In the genomic region with DNA sequence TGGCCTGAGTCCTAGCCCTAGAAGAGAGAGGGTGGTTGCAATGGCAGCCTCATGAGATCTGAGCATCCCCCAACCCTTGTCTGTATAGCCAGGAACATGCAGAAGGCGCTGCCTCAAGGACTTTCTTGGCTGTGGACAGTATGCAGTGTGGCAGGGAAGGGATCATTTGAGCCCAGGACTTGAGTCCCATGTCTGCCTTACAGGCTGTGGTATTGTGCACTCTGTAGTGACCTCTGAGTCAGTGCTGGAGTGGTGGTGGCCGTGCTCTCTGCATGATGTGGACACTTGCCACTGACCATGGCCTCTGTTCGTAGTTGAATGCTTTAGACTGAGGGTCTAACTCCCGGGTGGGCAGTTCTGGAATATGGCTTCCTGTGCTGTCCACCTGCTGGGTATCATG, we compare ENCODE assay signal across 27 mouse cellular contexts.
"Had no signal": no experiment of that assay in that cellular context is flagged by ENCODE, and none has a peak within 500 bp of the region (broad histone marks: within the 10 kb centered on the region; RNA-seq: fewer than 3 reads in every experiment).

No protein-coding gene starts in this region.

- H3K4me2 ChIP-seq: embryonic facial prominence, embryonic 12.5 days; embryonic facial prominence, embryonic 13.5 days; embryonic facial prominence, embryonic 15.5 days; forebrain, embryonic 12.5 days; forebrain, embryonic 13.5 days; forebrain, embryonic 15.5 days had no signal

- H3K9me3 ChIP-seq: embryonic facial prominence, embryonic 10.5 days; embryonic facial prominence, embryonic 12.5 days; embryonic facial prominence, embryonic 13.5 days; embryonic facial prominence, embryonic 15.5 days; forebrain, embryonic 10.5 days; forebrain, embryonic 12.5 days; forebrain, embryonic 13.5 days; forebrain, embryonic 15.5 days had no signal

- H3K4me3 ChIP-seq: embryonic facial prominence, embryonic 10.5 days; embryonic facial prominence, embryonic 12.5 days; embryonic facial prominence, embryonic 13.5 days; embryonic facial prominence, embryonic 15.5 days; erythroblast, embryonic 14.5 days; forebrain, embryonic 10.5 days; forebrain, embryonic 12.5 days; forebrain, embryonic 13.5 days; forebrain, embryonic 15.5 days; gastrocnemius, adult 2 months; heart, adult 2 months had no signal

- H3K4me1 ChIP-seq: embryonic facial prominence, embryonic 10.5 days; embryonic facial prominence, embryonic 12.5 days; forebrain, embryonic 10.5 days had no signal

- DNase-seq: cerebellum, adult 2 months; cerebellum, adult 8-10 months; cerebellum, adult 9-10 months; cerebellum, adult 9-11 months; cerebellum, postnatal 10 days; cerebellum, postnatal 14 days; cerebellum, postnatal 36 days; embryo, embryonic 11 days; forebrain, postnatal 0 days; gastrocnemius, adult 2 months; gastrocnemius, postnatal 10 days; gastrocnemius, postnatal 14 days; gastrocnemius, postnatal 25 days; gastrocnemius, postnatal 36 days; heart, adult 18-20 months; heart, adult 2 months had no signal

- H3K27ac ChIP-seq: embryonic facial prominence, embryonic 10.5 days; embryonic facial prominence, embryonic 12.5 days; embryonic facial prominence, embryonic 13.5 days; embryonic facial prominence, embryonic 15.5 days; forebrain, embryonic 10.5 days; forebrain, embryonic 12.5 days; forebrain, embryonic 13.5 days; forebrain, embryonic 15.5 days; gastrocnemius, adult 2 months; heart, adult 2 months had no signal

- ATAC-seq: forebrain, embryonic 13.5 days; forebrain, embryonic 14.5 days; forebrain, embryonic 15.5 days; forebrain, embryonic 16.5 days; forebrain, postnatal 0 days had no signal

- H3K9ac ChIP-seq: embryonic facial prominence, embryonic 12.5 days; embryonic facial prominence, embryonic 13.5 days; embryonic facial prominence, embryonic 15.5 days; forebrain, embryonic 12.5 days; forebrain, embryonic 13.5 days; forebrain, embryonic 15.5 days; forebrain, postnatal 0 days had no signal

- H3K27me3 ChIP-seq: embryonic facial prominence, embryonic 12.5 days; embryonic facial prominence, embryonic 13.5 days; embryonic facial prominence, embryonic 15.5 days; forebrain, embryonic 12.5 days; forebrain, embryonic 13.5 days; forebrain, embryonic 15.5 days had no signal
